Mouse (Mus musculus) T-cell, adult 2 months (primary cell): Measurements from ENCODE around the gene Stxbp5l.
"Not testable (repeated sequence)": the region's sequence is repeated elsewhere in the genome, so short reads cannot be mapped to it uniquely, and the experiment has no call there.

Experiments
- DNase-seq: peaks from one replicate; pipeline ENCODE4 v3.0.0; 2022; ENCODE audit warnings: low spot score

The Stxbp5l gene

GRCm38 (mm10) chr16:37384821-37385344, at the start of gene Stxbp5l:
Gene Stxbp5l (minus strand): TSS chr16:37384962.
- DNase-seq: no peak

GRCm38 (mm10) chr16:37433418-37434204, 48.8 kb upstream of the Stxbp5l start:
- no peak for DNase-seq

- no peak for DNase-seq
These were observed 40.7 kb upstream of the Stxbp5l start for GRCm38 (mm10) chr16:37425434-37425833.

GRCm38 (mm10) chr16:37422874-37423273, 38.1 kb upstream of the Stxbp5l start:
- DNase-seq: no peak

GRCm38 (mm10) chr16:37421851-37422250, 37.1 kb upstream of the Stxbp5l start:
- no peak for DNase-seq

GRCm38 (mm10) chr16:37420512-37420911, 35.8 kb upstream of the Stxbp5l start:
- DNase-seq: no peak

- DNase-seq: no peak
These were observed 20.8 kb upstream of the Stxbp5l start for GRCm38 (mm10) chr16:37405536-37405935.

- DNase-seq: no peak
These were observed 20.2 kb upstream of the Stxbp5l start for GRCm38 (mm10) chr16:37404922-37405321.

- DNase-seq: no peak
These were observed 5.2 kb upstream of the Stxbp5l start for GRCm38 (mm10) chr16:37389964-37390363.

- no peak for DNase-seq
These were observed 4.6 kb upstream of the Stxbp5l start for GRCm38 (mm10) chr16:37389201-37389905.

GRCm38 (mm10) chr16:37384369-37384768, 393 bp downstream of the Stxbp5l start:
- no peak for DNase-seq

GRCm38 (mm10) chr16:37383426-37383825, 1.3 kb downstream of the Stxbp5l start:
- no peak for DNase-seq

- no peak for DNase-seq
These were observed 12.0 kb downstream of the Stxbp5l start for GRCm38 (mm10) chr16:37372716-37373115.

- DNase-seq: no peak
These were observed 17.3 kb downstream of the Stxbp5l start for GRCm38 (mm10) chr16:37367426-37367825.

GRCm38 (mm10) chr16:37363958-37364357, 20.8 kb downstream of the Stxbp5l start:
- DNase-seq: no peak

- DNase-seq: no peak
These were observed 29.1 kb downstream of the Stxbp5l start for GRCm38 (mm10) chr16:37355621-37356020.

GRCm38 (mm10) chr16:37347092-37347491, 37.7 kb downstream of the Stxbp5l start:
- DNase-seq: no peak

- no peak for DNase-seq
These were observed 39.8 kb downstream of the Stxbp5l start for GRCm38 (mm10) chr16:37344960-37345359.

GRCm38 (mm10) chr16:37341446-37341845, 43.3 kb downstream of the Stxbp5l start:
- not testable (repeated sequence) for DNase-seq

- no peak for DNase-seq
These were observed 46.6 kb downstream of the Stxbp5l start for GRCm38 (mm10) chr16:37338177-37338576.

GRCm38 (mm10) chr16:37337529-37337928, 47.2 kb downstream of the Stxbp5l start:
- DNase-seq: no peak

GRCm38 (mm10) chr16:37304441-37304840, 80.3 kb downstream of the Stxbp5l start:
- no peak for DNase-seq

GRCm38 (mm10) chr16:37292593-37292992, 92.2 kb downstream of the Stxbp5l start:
- DNase-seq: no peak
